Mouse (Mus musculus): Measurements from ENCODE around the gene Gstt2. TPM values are rescaled to one million over a fixed set of nuclear protein-coding genes. Genes with fewer than 3 reads are reported as not detected.
"Not testable (repeated sequence)": the region's sequence is repeated elsewhere in the genome, so short reads cannot be mapped to it uniquely, and the experiment has no call there.

Gstt2 gene
- polyA plus RNA-seq, 1 experiment from 2014 or later: 8.0 TPM

DNA sequence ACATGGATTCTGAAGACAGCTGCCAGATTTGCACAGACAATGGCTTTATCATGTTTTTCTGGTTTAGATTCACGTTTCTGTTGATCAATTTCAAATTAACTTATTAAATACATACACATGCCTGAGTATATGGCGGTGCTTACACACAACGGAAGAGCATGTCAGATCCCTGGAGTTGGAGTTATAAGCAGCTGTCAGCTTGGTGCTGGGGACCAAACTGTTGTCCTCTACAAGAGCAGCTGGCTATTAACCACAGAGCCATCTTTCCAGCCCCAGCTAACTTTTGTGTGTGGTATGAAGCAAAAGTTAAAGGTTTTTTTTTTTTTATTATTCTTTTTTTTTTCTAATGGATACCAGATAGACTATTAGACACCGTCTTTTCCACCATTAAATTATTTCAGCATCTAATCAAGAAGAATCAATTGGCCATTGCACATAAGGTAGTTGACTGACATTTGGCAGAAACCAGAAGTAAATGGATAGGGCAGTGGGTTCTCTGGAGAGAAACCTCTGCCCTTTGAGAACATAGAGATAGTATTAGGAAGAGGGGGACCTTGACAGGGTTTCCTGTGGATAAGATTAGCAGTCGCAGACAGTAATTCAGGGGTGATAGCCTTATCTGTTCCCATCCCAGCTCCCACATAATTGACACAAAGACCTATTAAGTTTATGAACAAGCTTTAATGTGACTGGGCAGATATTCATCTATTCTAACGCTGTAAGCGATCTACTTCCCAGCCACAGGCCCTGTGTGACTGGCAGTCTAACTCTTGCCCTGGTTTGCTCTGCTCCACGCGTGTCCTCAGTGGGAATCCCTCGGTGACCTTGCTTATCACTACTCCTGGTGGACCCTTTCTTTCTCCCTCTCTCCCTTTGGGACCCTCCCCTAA, 35.0 kb upstream of the Gstt2 start:
- Histone ChIP-seq H3K4me3 (peak overlapping the region; percentile 32), H3K27me3 (no peaks in the 10 kb centered on the region), H3K4me2 (peak overlapping the region; percentile 70), H3K27ac (replicated peaks) (peak overlapping the region; percentile 92), H3K9me3 (no peaks in the 10 kb centered on the region), H3K36me3 (no peaks in the 10 kb centered on the region), H3K4me1 (replicated peaks) (peaks cover 21% of the 10 kb centered on the region), H3K9ac (peak overlapping the region; percentile 67)
- ATAC-seq (ENCODE audit: low read depth): peak; percentile 30
- 37% methylated on average over 10 of the region's 10 CpGs for WGBS

- WGBS: 66% methylated on average over 5 of the region's 5 CpGs
- H3K27ac ChIP-seq (replicated peaks): no peak overlapping the region
- peaks cover 18% of the 10 kb centered on the region for H3K36me3 ChIP-seq
These were observed 24.4 kb upstream of the Gstt2 start for GRCm38 (mm10) chr10:75861587-75861986.

DNA sequence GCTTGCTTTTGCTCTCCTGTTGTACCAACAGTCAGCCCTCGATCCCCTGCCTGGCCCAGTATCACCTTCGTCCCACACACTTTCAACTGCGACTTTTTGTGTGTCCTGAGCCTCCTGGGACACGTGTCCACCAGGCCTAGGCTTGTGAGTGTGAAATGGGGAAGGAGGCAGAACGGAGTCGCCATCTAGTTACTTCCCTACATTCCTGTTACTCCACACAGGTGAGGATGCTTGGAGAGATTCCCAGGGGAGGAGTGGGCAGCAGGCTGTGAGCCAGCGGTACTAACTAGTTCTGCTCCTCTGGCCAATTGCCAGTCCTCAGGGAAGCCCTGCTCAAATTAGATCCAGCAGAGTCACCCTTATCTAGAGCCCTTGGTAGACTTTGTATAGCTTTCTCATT, 23.5 kb upstream of the Gstt2 start:
- no peak for ATAC-seq (ENCODE audit: low read depth)
- 34% methylated on average over 7 of the region's 7 CpGs for WGBS
- peak overlapping the region; percentile 71 for H3K4me2 ChIP-seq
- H3K4me3 ChIP-seq: peak overlapping the region; percentile 79; the same call in 1 of the 2 replicates
- H3K9me3 ChIP-seq: no peaks in the 10 kb centered on the region
- peaks cover 36% of the 10 kb centered on the region for H3K4me1 ChIP-seq (replicated peaks)
- H3K9ac ChIP-seq: peak overlapping the region; percentile 93; the same call in 1 of the 2 replicates
- no peaks in the 10 kb centered on the region for H3K27me3 ChIP-seq
- H3K36me3 ChIP-seq: peaks cover 20% of the 10 kb centered on the region
- peak overlapping the region; percentile 97 for H3K27ac ChIP-seq (replicated peaks)

More at GRCm38 (mm10) chr10:75861587-75861986, 24.4 kb upstream of the Gstt2 start:
- Histone ChIP-seq H3K4me2 (no peak overlapping the region), H3K9me3 (no peaks in the 10 kb centered on the region), H3K4me1 (replicated peaks) (peaks cover 36% of the 10 kb centered on the region), H3K4me3 (no peak overlapping the region), H3K27me3 (no peaks in the 10 kb centered on the region), H3K9ac (no peak overlapping the region)
- ATAC-seq (ENCODE audit: low read depth): no peak

- H3K9ac ChIP-seq: peak within 1 kb of the TSS; percentile 93
- peak within 1 kb of the TSS; percentile 71 for H3K4me2 ChIP-seq
- not testable (repeated sequence) for H3K9me3 ChIP-seq, H3K27me3 ChIP-seq
- peak within 1 kb of the TSS; percentile 79 for H3K4me3 ChIP-seq
- under 1% methylated on average over 46 of the region's 46 CpGs for WGBS
- peak within 1 kb of the TSS; percentile 97 for H3K27ac ChIP-seq (replicated peaks)
- ATAC-seq (ENCODE audit: low read depth): peak; percentile 97
- H3K4me1 ChIP-seq (replicated peaks): peaks cover 36% of the 10 kb centered on the region
- H3K36me3 ChIP-seq: peaks cover 20% of the 10 kb centered on the region
These were observed 22.7 kb upstream of the Gstt2 start, which contains the start of gene Mif for GRCm38 (mm10) chr10:75859786-75860470. Mif (minus strand) TSS chr10:75860240.

- peak overlapping the region; percentile 71 for H3K4me2 ChIP-seq
- H3K27ac ChIP-seq (replicated peaks): peak overlapping the region; percentile 97
- H3K27me3 ChIP-seq: no peaks in the 10 kb centered on the region
- peak overlapping the region; percentile 93 for H3K9ac ChIP-seq
- no peaks in the 10 kb centered on the region for H3K9me3 ChIP-seq
- peak overlapping the region; percentile 79 for H3K4me3 ChIP-seq
- H3K4me1 ChIP-seq (replicated peaks): peaks cover 36% of the 10 kb centered on the region
- peak; percentile 83 for ATAC-seq (ENCODE audit: low read depth)
- peaks cover 20% of the 10 kb centered on the region for H3K36me3 ChIP-seq
- 2% methylated on average over 26 of the region's 27 CpGs for WGBS
These were observed 22.0 kb upstream of the Gstt2 start for GRCm38 (mm10) chr10:75859107-75859746.

GRCm38 (mm10) chr10:75857598-75857997, 20.4 kb upstream of the Gstt2 start:
- Histone ChIP-seq H3K9me3 (no peaks in the 10 kb centered on the region; the same call in 1 of the 2 replicates), H3K4me2 (0 out of 2 replicates have a peak overlapping the region, but pooled peaks have one; percentile 71), H3K36me3 (peaks cover 20% of the 10 kb centered on the region), H3K27me3 (no peaks in the 10 kb centered on the region), H3K27ac (replicated peaks) (no peak overlapping the region), H3K9ac (0 out of 2 replicates have a peak overlapping the region, but pooled peaks have one; percentile 93), H3K4me1 (replicated peaks) (peaks cover 36% of the 10 kb centered on the region), H3K4me3 (no peak overlapping the region)
- ATAC-seq (ENCODE audit: low read depth): no peak
- 99% methylated on average over 4 of the region's 4 CpGs for WGBS

- Histone ChIP-seq H3K9ac (no peak overlapping the region), H3K36me3 (peaks cover 20% of the 10 kb centered on the region), H3K4me2 (no peak overlapping the region), H3K27ac (replicated peaks) (no peak overlapping the region), H3K4me3 (no peak overlapping the region), H3K27me3 (no peaks in the 10 kb centered on the region), H3K9me3 (no peaks in the 10 kb centered on the region; the same call in 1 of the 2 replicates), H3K4me1 (replicated peaks) (peaks cover 36% of the 10 kb centered on the region)
- no peak for ATAC-seq (ENCODE audit: low read depth)
- WGBS: 88% methylated on average over 3 of the region's 3 CpGs
These were observed 19.8 kb upstream of the Gstt2 start for GRCm38 (mm10) chr10:75856976-75857375.

GRCm38 (mm10) chr10:75856155-75856907, 19.1 kb upstream of the Gstt2 start:
- Histone ChIP-seq H3K27me3 (no peaks in the 10 kb centered on the region), H3K4me3 (no peak overlapping the region), H3K27ac (replicated peaks) (no peak overlapping the region), H3K4me2 (no peak overlapping the region), H3K9ac (no peak overlapping the region), H3K9me3 (no peaks in the 10 kb centered on the region; the same call in 1 of the 2 replicates), H3K4me1 (replicated peaks) (peaks cover 38% of the 10 kb centered on the region), H3K36me3 (peaks cover 20% of the 10 kb centered on the region)
- WGBS: 83% methylated on average over 11 of the region's 11 CpGs
- no peak for ATAC-seq (ENCODE audit: low read depth)

DNA sequence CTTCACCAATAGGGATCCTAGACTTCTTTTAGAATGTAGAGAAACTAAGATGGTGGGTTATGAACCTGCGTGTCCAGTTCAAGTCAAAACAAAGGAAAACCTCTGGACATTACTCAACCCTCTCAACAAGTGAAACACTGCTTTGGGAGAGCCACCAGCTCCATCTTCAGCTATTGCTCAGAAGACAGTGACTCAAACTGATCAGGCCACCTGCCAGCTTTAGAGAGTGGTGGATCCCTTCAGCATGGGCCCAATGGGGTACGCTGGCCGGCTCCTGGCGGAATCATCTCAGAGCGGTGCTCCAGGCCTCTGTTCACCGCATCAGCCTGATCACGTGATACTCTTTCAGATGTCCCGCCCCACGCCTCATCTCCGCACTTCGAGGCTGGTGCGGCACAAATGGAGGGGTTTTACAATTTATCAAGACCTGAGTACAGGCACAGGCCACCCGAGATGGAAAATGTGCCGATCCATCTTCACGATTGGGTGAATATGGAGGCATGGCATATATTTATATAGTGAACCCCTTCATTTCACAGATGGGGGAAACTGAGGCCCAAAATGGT, 18.3 kb upstream of the Gstt2 start:
- H3K4me3 ChIP-seq: no peak overlapping the region
- no peaks in the 10 kb centered on the region for H3K27me3 ChIP-seq
- H3K4me2 ChIP-seq: no peak overlapping the region
- H3K4me1 ChIP-seq (replicated peaks): peaks cover 38% of the 10 kb centered on the region
- 91% methylated on average over 15 of the region's 15 CpGs for WGBS
- ATAC-seq (ENCODE audit: low read depth): no peak
- H3K9me3 ChIP-seq: no peaks in the 10 kb centered on the region; the same call in 1 of the 2 replicates
- peaks cover 20% of the 10 kb centered on the region for H3K36me3 ChIP-seq
- no peak overlapping the region for H3K9ac ChIP-seq
- no peak overlapping the region for H3K27ac ChIP-seq (replicated peaks)

GRCm38 (mm10) chr10:75854791-75855190, 17.6 kb upstream of the Gstt2 start:
- Histone ChIP-seq H3K4me2 (no peak overlapping the region), H3K27ac (replicated peaks) (no peak overlapping the region), H3K36me3 (peaks cover 20% of the 10 kb centered on the region), H3K9me3 (no peaks in the 10 kb centered on the region; the same call in 1 of the 2 replicates), H3K27me3 (no peaks in the 10 kb centered on the region), H3K9ac (no peak overlapping the region), H3K4me1 (replicated peaks) (peaks cover 35% of the 10 kb centered on the region), H3K4me3 (no peak overlapping the region)
- ATAC-seq (ENCODE audit: low read depth): no peak
- WGBS: 89% methylated on average over 6 of the region's 6 CpGs

DNA sequence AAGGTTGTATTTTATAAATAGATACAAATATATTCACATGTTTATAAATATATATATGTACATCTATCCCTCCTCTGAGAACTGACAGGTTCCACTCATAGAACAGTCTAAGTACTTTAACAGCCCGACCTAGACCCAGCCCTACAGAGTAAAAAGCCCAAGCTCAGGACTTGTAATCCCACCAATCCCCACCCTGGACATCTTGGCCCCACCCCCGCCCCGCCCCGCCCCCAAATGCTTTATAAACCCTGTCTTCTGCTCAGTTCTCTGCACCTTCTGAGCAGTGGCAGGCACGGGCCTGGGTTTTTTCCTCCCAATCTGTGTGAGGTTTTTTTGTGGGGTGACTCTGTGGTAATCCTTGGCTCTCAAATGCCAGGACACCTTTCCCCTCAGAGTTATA, 16.9 kb upstream of the Gstt2 start:
- no peaks in the 10 kb centered on the region; the same call in 1 of the 2 replicates for H3K9me3 ChIP-seq
- H3K4me1 ChIP-seq (replicated peaks): peaks cover 39% of the 10 kb centered on the region
- H3K4me3 ChIP-seq: no peak overlapping the region
- no peak overlapping the region for H3K27ac ChIP-seq (replicated peaks)
- no peak for ATAC-seq (ENCODE audit: low read depth)
- 43% methylated on average over 5 of the region's 5 CpGs for WGBS
- no peaks in the 10 kb centered on the region for H3K27me3 ChIP-seq
- H3K4me2 ChIP-seq: no peak overlapping the region
- H3K9ac ChIP-seq: no peak overlapping the region
- H3K36me3 ChIP-seq: peaks cover 20% of the 10 kb centered on the region

All from neural tube, embryonic 13.5 days (tissue).